Mouse (Mus musculus): Measurements from ENCODE around the gene Mthfd2l. TPM values are rescaled to one million over a fixed set of nuclear protein-coding genes. Genes with fewer than 3 reads are reported as not detected.

Gene Mthfd2l
- polyA plus RNA-seq, 1 experiment from 2014 or later, result 86.0 TPM

GRCm38 (mm10) chr5:90922958-90923357 is 8.0 kb upstream of the Mthfd2l start:
- DNase-seq (ENCODE audit: low spot score) (no peak), ATAC-seq (no peak)
- WGBS, result 94% methylated on average over 4 of the region's 4 CpGs
- H3K27ac ChIP-seq (ENCODE audit: low read depth, low read length), result no peak overlapping the region
- no peak overlapping the region for H3K4me2 ChIP-seq (ENCODE audit: low read length)
- no peaks in the 10 kb centered on the region for H3K36me3 ChIP-seq (ENCODE audit: control insufficient read depth, insufficient read depth, low read length)
- no peaks in the 10 kb centered on the region for H3K4me1 ChIP-seq (ENCODE audit: control insufficient read depth, insufficient read depth, low read length)
- H3K9ac ChIP-seq (ENCODE audit: low read length), result no peak overlapping the region
- H3K4me3 ChIP-seq (ENCODE audit: low read depth, low read length), result no peak overlapping the region
- H3K27me3 ChIP-seq (replicated peaks; ENCODE audit: control insufficient read depth, insufficient read depth, low read length), result no peaks in the 10 kb centered on the region
- no peaks in the 10 kb centered on the region for H3K9me3 ChIP-seq (replicated peaks; ENCODE audit: control insufficient read depth, low read length)

GRCm38 (mm10) chr5:90930546-90930945 is 371 bp upstream of the Mthfd2l start:
- Histone ChIP-seq H3K27me3 (replicated peaks; ENCODE audit: control insufficient read depth, insufficient read depth, low read length) (no peaks in the 10 kb centered on the region), H3K4me2 (ENCODE audit: low read length) (peak overlapping the region; percentile 55), H3K9ac (ENCODE audit: low read length) (peak overlapping the region; percentile 99), H3K9me3 (replicated peaks; ENCODE audit: control insufficient read depth, low read length) (no peaks in the 10 kb centered on the region), H3K4me3 (ENCODE audit: low read depth, low read length) (peak overlapping the region; percentile 77), H3K4me1 (ENCODE audit: control insufficient read depth, insufficient read depth, low read length) (peaks cover 6% of the 10 kb centered on the region; the same call in 1 of the 2 replicates), H3K27ac (ENCODE audit: low read depth, low read length) (peak overlapping the region; percentile 98), H3K36me3 (ENCODE audit: control insufficient read depth, insufficient read depth, low read length) (peaks cover 7% of the 10 kb centered on the region; the same call in 1 of the 2 replicates)
- no peak for DNase-seq (ENCODE audit: low spot score)
- 46% methylated on average over 2 of the region's 2 CpGs for WGBS
- peak; percentile 3; the same call in 1 of the 2 replicates for ATAC-seq

GRCm38 (mm10) chr5:90931911-90932310 is 994 bp downstream of the Mthfd2l start:
- Histone ChIP-seq H3K4me3 (ENCODE audit: low read depth, low read length) (peak overlapping the region; percentile 77), H3K27me3 (replicated peaks; ENCODE audit: control insufficient read depth, insufficient read depth, low read length) (no peaks in the 10 kb centered on the region), H3K36me3 (ENCODE audit: control insufficient read depth, insufficient read depth, low read length) (peaks cover 10% of the 10 kb centered on the region; the same call in 1 of the 2 replicates), H3K4me2 (ENCODE audit: low read length) (peak overlapping the region; percentile 55), H3K9me3 (replicated peaks; ENCODE audit: control insufficient read depth, low read length) (no peaks in the 10 kb centered on the region), H3K4me1 (ENCODE audit: control insufficient read depth, insufficient read depth, low read length) (peaks cover 6% of the 10 kb centered on the region; the same call in 1 of the 2 replicates), H3K9ac (ENCODE audit: low read length) (peak overlapping the region; percentile 99), H3K27ac (ENCODE audit: low read depth, low read length) (peak overlapping the region; percentile 98)
- ATAC-seq (peak; percentile 33), DNase-seq (ENCODE audit: low spot score) (peak; percentile 60)
- WGBS, result 3% methylated on average over 6 of the region's 6 CpGs

GRCm38 (mm10) chr5:90936706-90937105 is 5.8 kb downstream of the Mthfd2l start:
- WGBS, result 86% methylated on average over 2 of the region's 2 CpGs
- peaks cover 3% of the 10 kb centered on the region; the same call in 1 of the 2 replicates for H3K4me1 ChIP-seq (ENCODE audit: control insufficient read depth, insufficient read depth, low read length)
- no peak overlapping the region for H3K9ac ChIP-seq (ENCODE audit: low read length)
- H3K9me3 ChIP-seq (replicated peaks; ENCODE audit: control insufficient read depth, low read length), result no peaks in the 10 kb centered on the region
- H3K4me3 ChIP-seq (ENCODE audit: low read depth, low read length), result no peak overlapping the region
- no peaks in the 10 kb centered on the region for H3K27me3 ChIP-seq (replicated peaks; ENCODE audit: control insufficient read depth, insufficient read depth, low read length)
- no peak overlapping the region for H3K27ac ChIP-seq (ENCODE audit: low read depth, low read length)
- H3K4me2 ChIP-seq (ENCODE audit: low read length), result no peak overlapping the region
- DNase-seq (ENCODE audit: low spot score) (no peak), ATAC-seq (no peak)
- peaks cover 10% of the 10 kb centered on the region; the same call in 1 of the 2 replicates for H3K36me3 ChIP-seq (ENCODE audit: control insufficient read depth, insufficient read depth, low read length)

- H3K27me3 ChIP-seq (replicated peaks; ENCODE audit: control insufficient read depth, insufficient read depth, low read length), result no peaks in the 10 kb centered on the region
- no peak for DNase-seq (ENCODE audit: low spot score)
- no peak overlapping the region for H3K27ac ChIP-seq (ENCODE audit: low read depth, low read length)
- 89% methylated on average over 2 of the region's 2 CpGs for WGBS
- no peak overlapping the region for H3K4me3 ChIP-seq (ENCODE audit: low read depth, low read length)
- H3K4me1 ChIP-seq (ENCODE audit: control insufficient read depth, insufficient read depth, low read length), result no peaks in the 10 kb centered on the region
- H3K36me3 ChIP-seq (ENCODE audit: control insufficient read depth, insufficient read depth, low read length), result peaks cover 9% of the 10 kb centered on the region; the same call in 1 of the 2 replicates
- no peak for ATAC-seq
- H3K9me3 ChIP-seq (replicated peaks; ENCODE audit: control insufficient read depth, low read length), result no peaks in the 10 kb centered on the region
- no peak overlapping the region for H3K9ac ChIP-seq (ENCODE audit: low read length)
- H3K4me2 ChIP-seq (ENCODE audit: low read length), result no peak overlapping the region
These were observed 14.5 kb downstream of the Mthfd2l start for GRCm38 (mm10) chr5:90945453-90945852.

GRCm38 (mm10) chr5:90949499-90949898 is 18.6 kb downstream of the Mthfd2l start:
- ATAC-seq, result no peak
- Histone ChIP-seq H3K9ac (ENCODE audit: low read length) (no peak overlapping the region), H3K36me3 (ENCODE audit: control insufficient read depth, insufficient read depth, low read length) (peaks cover 9% of the 10 kb centered on the region; the same call in 1 of the 2 replicates), H3K4me2 (ENCODE audit: low read length) (no peak overlapping the region), H3K4me1 (ENCODE audit: control insufficient read depth, insufficient read depth, low read length) (no peaks in the 10 kb centered on the region), H3K27me3 (replicated peaks; ENCODE audit: control insufficient read depth, insufficient read depth, low read length) (no peaks in the 10 kb centered on the region), H3K27ac (ENCODE audit: low read depth, low read length) (no peak overlapping the region), H3K4me3 (ENCODE audit: low read depth, low read length) (no peak overlapping the region), H3K9me3 (replicated peaks; ENCODE audit: control insufficient read depth, low read length) (no peaks in the 10 kb centered on the region)
- 89% methylated on average over 15 of the region's 15 CpGs for WGBS
- no peak for DNase-seq (ENCODE audit: low spot score)

- Histone ChIP-seq H3K36me3 (ENCODE audit: control insufficient read depth, insufficient read depth, low read length) (peaks cover 9% of the 10 kb centered on the region; the same call in 1 of the 2 replicates), H3K4me2 (ENCODE audit: low read length) (no peak overlapping the region), H3K4me3 (ENCODE audit: low read depth, low read length) (no peak overlapping the region), H3K9me3 (replicated peaks; ENCODE audit: control insufficient read depth, low read length) (no peaks in the 10 kb centered on the region), H3K27ac (ENCODE audit: low read depth, low read length) (no peak overlapping the region), H3K27me3 (replicated peaks; ENCODE audit: control insufficient read depth, insufficient read depth, low read length) (no peaks in the 10 kb centered on the region), H3K4me1 (ENCODE audit: control insufficient read depth, insufficient read depth, low read length) (no peaks in the 10 kb centered on the region), H3K9ac (ENCODE audit: low read length) (no peak overlapping the region)
- DNase-seq (ENCODE audit: low spot score) (peak; percentile 55), ATAC-seq (peak; percentile 88)
- 37% methylated on average over 2 of the region's 2 CpGs for WGBS
These were observed 20.6 kb downstream of the Mthfd2l start for GRCm38 (mm10) chr5:90951475-90951874.

- WGBS, result 89% methylated on average over 8 of the region's 8 CpGs
- H3K27ac ChIP-seq (ENCODE audit: low read depth, low read length), result no peak overlapping the region
- no peak overlapping the region for H3K4me2 ChIP-seq (ENCODE audit: low read length)
- DNase-seq (ENCODE audit: low spot score), result peak; percentile 43
- no peaks in the 10 kb centered on the region for H3K9me3 ChIP-seq (replicated peaks; ENCODE audit: control insufficient read depth, low read length)
- H3K9ac ChIP-seq (ENCODE audit: low read length), result no peak overlapping the region
- ATAC-seq, result no peak
- H3K4me3 ChIP-seq (ENCODE audit: low read depth, low read length), result no peak overlapping the region
- no peaks in the 10 kb centered on the region for H3K27me3 ChIP-seq (replicated peaks; ENCODE audit: control insufficient read depth, insufficient read depth, low read length)
- H3K4me1 ChIP-seq (ENCODE audit: control insufficient read depth, insufficient read depth, low read length), result no peaks in the 10 kb centered on the region
- H3K36me3 ChIP-seq (ENCODE audit: control insufficient read depth, insufficient read depth, low read length), result peaks cover 9% of the 10 kb centered on the region; the same call in 1 of the 2 replicates
These were observed 22.0 kb downstream of the Mthfd2l start for GRCm38 (mm10) chr5:90952731-90953481.

GRCm38 (mm10) chr5:90964316-90964715 is 33.4 kb downstream of the Mthfd2l start:
- no peaks in the 10 kb centered on the region for H3K9me3 ChIP-seq (replicated peaks; ENCODE audit: control insufficient read depth, low read length)
- no peak for DNase-seq (ENCODE audit: low spot score)
- WGBS, result 67% methylated on average over 4 of the region's 4 CpGs

More at GRCm38 (mm10) chr5:90964316-90964715, 33.4 kb downstream of the Mthfd2l start:
- Histone ChIP-seq H3K27me3 (replicated peaks; ENCODE audit: control insufficient read depth, insufficient read depth, low read length) (no peaks in the 10 kb centered on the region), H3K4me1 (ENCODE audit: control insufficient read depth, insufficient read depth, low read length) (no peaks in the 10 kb centered on the region), H3K27ac (ENCODE audit: low read depth, low read length) (no peak overlapping the region), H3K9ac (ENCODE audit: low read length) (no peak overlapping the region), H3K4me3 (ENCODE audit: low read depth, low read length) (no peak overlapping the region), H3K4me2 (ENCODE audit: low read length) (no peak overlapping the region), H3K36me3 (ENCODE audit: control insufficient read depth, insufficient read depth, low read length) (peaks cover 4% of the 10 kb centered on the region; the same call in 1 of the 2 replicates)
- no peak for ATAC-seq

All from forebrain, embryonic 14.5 days (tissue).